Mouse (Mus musculus) embryonic facial prominence, embryonic 10.5 days (tissue): ENCODE data around the gene Mdm2. TPM values are rescaled to one million over a fixed set of nuclear protein-coding genes. Genes with fewer than 3 reads are reported as not detected.
A peak's percentile ranks its signal among the peaks of the same experiment; 100 is the strongest.

ENCODE experiments used
- DNase-seq: peaks from one replicate; pipeline ENCODE4 v3.0.0-alpha.2; 2017; ENCODE audit warnings: low spot score
- H3K27ac ChIP-seq: fragments of 300-500 bp; sonication (generic); replicated peaks from 2 replicates; pipeline ENCODE4 v1.5.1; 2016; ENCODE audit warnings: mild to moderate bottlenecking
- H3K27me3 ChIP-seq: fragments of 300-500 bp; sonication (generic); replicated peaks from 2 replicates; pipeline ENCODE4 v1.6.1; 2016; ENCODE audit warnings: low read depth, mild to moderate bottlenecking; ENCODE audit not compliant: poor library complexity, severe bottlenecking
- H3K36me3 ChIP-seq: fragments of 300-500 bp; sonication (generic); replicated peaks from 2 replicates; pipeline ENCODE4 v1.6.1; 2016; ENCODE audit warnings: mild to moderate bottlenecking, moderate library complexity
- H3K4me1 ChIP-seq: fragments of 300-500 bp; sonication (generic); 2 replicates; pipeline ENCODE4 v1.6.1; 2016
- H3K4me3 ChIP-seq: fragments of 300-500 bp; sonication (generic); 2 replicates; pipeline ENCODE4 v1.5.1; 2016; ENCODE audit warnings: mild to moderate bottlenecking, moderate library complexity
- H3K9me3 ChIP-seq: fragments of 300-500 bp; sonication (generic); 2 replicates; pipeline ENCODE4 v1.6.1; 2016; ENCODE audit warnings: mild to moderate bottlenecking
- whole genome bisulfite sequencing: fragments of 180-500 bp; shearing (Covaris S2); methylation state at CpG from one replicate; pipeline ENCODE4 v1.1.7; 2016; 5-methylcytosine and 5-hydroxymethylcytosine counted together
- polyA plus RNA-seq: library from polyadenylated mRNA; unstranded; fragments of >200 nt; fragmentation: Nextera tagmentation; extraction: Ambion mirVana; gene quantifications from 2 replicates; pipeline ENCODE4 v1.2.1, GENCODE M21; 2016

Mdm2 gene
- polyA plus RNA-seq, 1 experiment from 2014 or later: 58.9 TPM

- WGBS: 81% methylated on average over 15 of the region's 15 CpGs
Measured at GRCm38 (mm10) chr10:117662316-117663055, 48.1 kb downstream of the Mdm2 start.

GRCm38 (mm10) chr10:117659819-117660218 is 50.7 kb downstream of the Mdm2 start:
- DNase-seq: peak; percentile 23
- peaks cover 23% of the 10 kb centered on the region for H3K4me1 ChIP-seq
- 53% methylated on average over 11 of the region's 11 CpGs for WGBS
- H3K27me3 ChIP-seq: no peaks in the 10 kb centered on the region
- H3K9me3 ChIP-seq: no peaks in the 10 kb centered on the region
- H3K4me3 ChIP-seq: no peak overlapping the region
- H3K36me3 ChIP-seq: no peaks in the 10 kb centered on the region
- peak overlapping the region; percentile 7; the same call in 1 of the 2 replicates for H3K27ac ChIP-seq

More at GRCm38 (mm10) chr10:117662316-117663055, 48.1 kb downstream of the Mdm2 start:
- H3K4me3 ChIP-seq: no peak overlapping the region
- no peak overlapping the region for H3K27ac ChIP-seq
- no peaks in the 10 kb centered on the region for H3K9me3 ChIP-seq
- H3K27me3 ChIP-seq: no peaks in the 10 kb centered on the region
- peaks cover 23% of the 10 kb centered on the region for H3K4me1 ChIP-seq
- no peaks in the 10 kb centered on the region for H3K36me3 ChIP-seq
- no peak for DNase-seq

GRCm38 (mm10) chr10:117659430-117659813 is 51.1 kb downstream of the Mdm2 start:
- no peak overlapping the region for H3K4me3 ChIP-seq
- no peaks in the 10 kb centered on the region for H3K27me3 ChIP-seq
- no peaks in the 10 kb centered on the region for H3K9me3 ChIP-seq
- 73% methylated on average over 11 of the region's 11 CpGs for WGBS
- H3K4me1 ChIP-seq: peaks cover 23% of the 10 kb centered on the region
- H3K27ac ChIP-seq: 0 out of 2 replicates have a peak overlapping the region, but pooled peaks have one; percentile 7
- DNase-seq: no peak
- no peaks in the 10 kb centered on the region for H3K36me3 ChIP-seq

GRCm38 (mm10) chr10:117658522-117659429 is 51.8 kb downstream of the Mdm2 start:
- Histone ChIP-seq H3K27me3 (no peaks in the 10 kb centered on the region), H3K4me3 (no peak overlapping the region), H3K27ac (no peak overlapping the region), H3K9me3 (no peaks in the 10 kb centered on the region), H3K36me3 (no peaks in the 10 kb centered on the region), H3K4me1 (peaks cover 17% of the 10 kb centered on the region)
- 91% methylated on average over 14 of the region's 14 CpGs for WGBS
- no peak for DNase-seq

- WGBS: 86% methylated on average over 3 of the region's 3 CpGs
- H3K9me3 ChIP-seq: no peaks in the 10 kb centered on the region
- no peaks in the 10 kb centered on the region for H3K36me3 ChIP-seq
- DNase-seq: no peak
- H3K27ac ChIP-seq: no peak overlapping the region
- H3K4me3 ChIP-seq: no peak overlapping the region
- no peaks in the 10 kb centered on the region for H3K27me3 ChIP-seq
- peaks cover 9% of the 10 kb centered on the region for H3K4me1 ChIP-seq
Measured at GRCm38 (mm10) chr10:117657659-117658306, 52.8 kb downstream of the Mdm2 start.

GRCm38 (mm10) chr10:117656985-117657658 is 53.4 kb downstream of the Mdm2 start:
- no peak for DNase-seq
- 82% methylated on average over 7 of the region's 7 CpGs for WGBS

GRCm38 (mm10) chr10:117656662-117656962 is 53.9 kb downstream of the Mdm2 start:
- DNase-seq: no peak
- Histone ChIP-seq H3K27ac (no peak overlapping the region), H3K27me3 (no peaks in the 10 kb centered on the region), H3K4me1 (peaks cover 11% of the 10 kb centered on the region), H3K36me3 (no peaks in the 10 kb centered on the region), H3K4me3 (no peak overlapping the region), H3K9me3 (no peaks in the 10 kb centered on the region)
- WGBS: 89% methylated on average over 6 of the region's 6 CpGs

More at GRCm38 (mm10) chr10:117656985-117657658, 53.4 kb downstream of the Mdm2 start:
- H3K4me3 ChIP-seq: no peak overlapping the region
- no peaks in the 10 kb centered on the region for H3K27me3 ChIP-seq
- H3K4me1 ChIP-seq: peaks cover 6% of the 10 kb centered on the region
- H3K9me3 ChIP-seq: no peaks in the 10 kb centered on the region
- H3K27ac ChIP-seq: no peak overlapping the region
- H3K36me3 ChIP-seq: no peaks in the 10 kb centered on the region

GRCm38 (mm10) chr10:117655908-117656661 is 54.5 kb downstream of the Mdm2 start:
- Histone ChIP-seq H3K9me3 (no peaks in the 10 kb centered on the region), H3K4me1 (peaks cover 11% of the 10 kb centered on the region), H3K4me3 (no peak overlapping the region), H3K27me3 (no peaks in the 10 kb centered on the region), H3K27ac (no peak overlapping the region), H3K36me3 (no peaks in the 10 kb centered on the region)
- no peak for DNase-seq
- 63% methylated on average over 7 of the region's 7 CpGs for WGBS

GRCm38 (mm10) chr10:117655460-117655859 is 55.1 kb downstream of the Mdm2 start:
- no peak overlapping the region for H3K4me3 ChIP-seq
- H3K27me3 ChIP-seq: no peaks in the 10 kb centered on the region
- no peak for DNase-seq
- H3K9me3 ChIP-seq: no peaks in the 10 kb centered on the region
- H3K27ac ChIP-seq: no peak overlapping the region
- 94% methylated on average over 9 of the region's 9 CpGs for WGBS
- H3K4me1 ChIP-seq: peaks cover 11% of the 10 kb centered on the region
- H3K36me3 ChIP-seq: no peaks in the 10 kb centered on the region

GRCm38 (mm10) chr10:117654576-117655123 is 55.9 kb downstream of the Mdm2 start:
- Histone ChIP-seq H3K36me3 (no peaks in the 10 kb centered on the region), H3K9me3 (no peaks in the 10 kb centered on the region), H3K4me3 (no peak overlapping the region), H3K27ac (no peak overlapping the region), H3K27me3 (no peaks in the 10 kb centered on the region), H3K4me1 (peaks cover 8% of the 10 kb centered on the region)
- WGBS: 84% methylated on average over 3 of the region's 3 CpGs
- DNase-seq: no peak

GRCm38 (mm10) chr10:117653779-117654173 is 56.8 kb downstream of the Mdm2 start:
- Histone ChIP-seq H3K27ac (no peak overlapping the region), H3K27me3 (no peaks in the 10 kb centered on the region), H3K9me3 (no peaks in the 10 kb centered on the region), H3K4me3 (no peak overlapping the region), H3K36me3 (no peaks in the 10 kb centered on the region), H3K4me1 (peaks cover 6% of the 10 kb centered on the region; the same call in 1 of the 2 replicates)
- 88% methylated on average over 7 of the region's 7 CpGs for WGBS
- no peak for DNase-seq
